Mouse (Mus musculus) left cerebral cortex, postnatal 36 days (tissue): ENCODE results near the gene Camkmt. TPM values are rescaled to one million over a fixed set of nuclear protein-coding genes. Genes with fewer than 3 reads are reported as not detected.

Source experiments
- total RNA-seq, 2 experiments: library from RNA; stranded (reverse); gene quantifications; 2 replicates each; pipeline ENCODE4 v1.2.3; 2021

Gene Camkmt
- total RNA-seq, 2 experiments from 2014 or later, result 9.5 to 10.0 TPM

Other genes with a start within 250 kb of the Camkmt start
- gene Ppm1b, start 133.8 kb upstream of the Camkmt start, total RNA-seq, result 100 to 1,000 TPM; 146 to 152 TPM
- gene Slc3a1, start 62.2 kb upstream of the Camkmt start, total RNA-seq, result under 1 TPM; 0.17 to 0.18 TPM
- gene Prepl, start 311 bp upstream of the Camkmt start, total RNA-seq, result 100 to 1,000 TPM; 358 to 385 TPM